Mouse (Mus musculus) kidney, adult 2 months (tissue): Measurements from ENCODE around the gene Lgr5. TPM values are rescaled to one million over a fixed set of nuclear protein-coding genes. Genes with fewer than 3 reads are reported as not detected.

Source experiments
- DNase-seq: peaks from one replicate; pipeline ENCODE4 v3.0.0; 2021
- H3K27ac ChIP-seq: fragments of 200-500 bp; 2 replicates; pipeline ENCODE4 v1.5.1; 2012; ENCODE audit warnings: low read depth, low read length, control low read depth, inconsistent platforms; ENCODE audit not compliant: insufficient read depth
- H3K27me3 ChIP-seq: fragments of 200-500 bp; replicated peaks from 2 replicates; pipeline ENCODE4 v1.6.1; 2012; ENCODE audit warnings: mild to moderate bottlenecking, moderate library complexity, low read length, inconsistent platforms; ENCODE audit not compliant: control insufficient read depth, insufficient read depth
- H3K36me3 ChIP-seq: fragments of 200-500 bp; 2 replicates; pipeline ENCODE4 v1.6.1; 2012; ENCODE audit warnings: mild to moderate bottlenecking, moderate library complexity, low read length, inconsistent platforms; ENCODE audit not compliant: control insufficient read depth, insufficient read depth
- H3K4me1 ChIP-seq: fragments of 200-500 bp; 2 replicates; pipeline ENCODE4 v1.6.1; 2011; ENCODE audit warnings: low read length; ENCODE audit not compliant: control insufficient read depth, insufficient read depth
- H3K4me3 ChIP-seq: fragments of 200-500 bp; 2 replicates; pipeline ENCODE4 v1.5.1; 2011; ENCODE audit warnings: mild to moderate bottlenecking, low read depth, low read length, control low read depth; ENCODE audit not compliant: insufficient read depth
- CTCF ChIP-seq: fragments of 200-500 bp; conservative IDR thresholded peaks from 2 replicates; pipeline ENCODE4 v1.5.1; 2011; ENCODE audit warnings: low read depth, mild to moderate bottlenecking, control low read depth, low read length, moderate library complexity, mixed read lengths; ENCODE audit not compliant: insufficient read depth, insufficient read length
- POLR2A ChIP-seq: fragments of 200-500 bp; IDR thresholded peaks from one replicate; pipeline ENCODE4 v1.6.1; 2011; ENCODE audit warnings: low read depth, low read length, control low read depth
- WGBS: fragments of 180-500 bp; shearing (Covaris S2); methylation state at CpG from one replicate; pipeline ENCODE4 v1.1.7; 2018; 5-methylcytosine and 5-hydroxymethylcytosine counted together
- polyA plus RNA-seq: library from polyadenylated mRNA; depleted of rRNA; stranded (reverse); fragments of >200 nt; gene quantifications from 2 replicates; pipeline ENCODE4 v1.2.3, GENCODE M21; 2012; rRNA removed

Lgr5 gene
- polyA plus RNA-seq, 1 experiment: 0.97 TPM

DNA sequence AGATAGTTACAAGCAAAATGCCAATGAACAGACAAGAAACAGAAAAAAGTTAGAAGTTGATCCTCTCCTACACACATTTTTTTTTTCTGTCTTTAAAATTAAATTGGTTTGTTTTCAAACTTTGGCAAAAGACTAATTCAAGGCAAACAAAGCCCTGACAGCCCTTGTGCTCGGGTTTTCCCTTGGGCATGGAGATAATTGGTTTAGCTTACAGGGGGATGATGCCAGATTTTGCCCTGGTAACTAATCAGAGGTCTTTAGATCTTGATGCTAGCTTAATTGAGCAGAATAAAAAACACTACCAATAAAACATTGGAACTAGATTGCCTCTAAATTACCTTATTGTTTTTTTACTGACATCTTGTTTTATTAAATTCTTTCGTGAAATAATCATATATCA, 162.2 kb downstream of the Lgr5 start:
- Histone ChIP-seq H3K27me3 (no peaks in the 10 kb centered on the region), H3K4me3 (no peak overlapping the region), H3K27ac (no peak overlapping the region), H3K36me3 (peaks cover 6% of the 10 kb centered on the region), H3K4me1 (no peaks in the 10 kb centered on the region)
- DNase-seq: no peak
- no peak for TF ChIP-seq POLR2A
- TF ChIP-seq CTCF: no peak
- WGBS: 72% methylated on average over 2 of the region's 2 CpGs

DNA sequence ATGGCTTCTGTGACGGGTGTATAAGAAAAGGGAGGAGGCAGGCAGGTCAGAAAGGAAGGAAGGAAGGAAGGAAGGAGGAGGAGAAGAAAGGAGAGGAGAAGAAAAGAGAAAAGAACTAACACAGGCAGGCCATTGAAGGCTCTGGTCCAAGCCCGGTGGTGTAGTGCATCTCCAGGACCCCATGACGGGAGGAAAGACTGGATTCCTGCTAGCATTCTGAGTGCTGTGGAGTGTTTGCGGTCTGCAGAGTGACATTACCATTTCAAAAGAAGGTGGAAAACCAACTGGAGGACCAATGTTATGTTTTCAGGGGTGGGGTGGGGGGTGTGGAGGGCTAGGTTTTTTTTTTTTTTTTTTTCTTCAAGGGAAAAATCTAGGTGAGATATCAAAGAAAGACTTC, 165.6 kb downstream of the Lgr5 start:
- TF ChIP-seq CTCF (no peak), POLR2A (no peak)
- H3K27me3 ChIP-seq: no peaks in the 10 kb centered on the region
- no peak overlapping the region for H3K4me3 ChIP-seq
- H3K27ac ChIP-seq: no peak overlapping the region
- DNase-seq: no peak
- no peaks in the 10 kb centered on the region for H3K4me1 ChIP-seq
- WGBS: 83% methylated on average over 4 of the region's 4 CpGs
- H3K36me3 ChIP-seq: peaks cover 2% of the 10 kb centered on the region

DNA sequence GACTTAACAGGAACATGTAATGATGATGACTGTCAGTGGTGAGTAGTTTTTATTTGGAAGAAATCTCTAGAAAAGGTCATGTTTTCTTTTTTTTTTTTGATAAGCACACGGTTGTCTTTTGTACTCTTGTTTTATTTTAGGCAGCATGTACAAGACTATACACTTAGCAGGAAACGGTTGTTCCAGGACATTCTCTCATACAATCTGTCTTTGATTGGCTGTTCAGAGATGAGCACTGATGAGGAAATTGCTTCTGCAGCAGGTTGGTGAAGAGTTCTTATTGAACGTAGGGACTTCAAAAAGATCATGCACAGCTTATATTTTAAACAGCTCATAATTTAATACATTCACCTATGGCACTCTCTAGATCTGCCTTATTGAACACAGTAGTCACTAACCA, 173.5 kb downstream of the Lgr5 start:
- WGBS: 70% methylated on average over 3 of the region's 3 CpGs
- H3K4me1 ChIP-seq: no peaks in the 10 kb centered on the region
- no peak overlapping the region for H3K4me3 ChIP-seq
- no peak for DNase-seq
- peaks cover 12% of the 10 kb centered on the region for H3K36me3 ChIP-seq
- no peak overlapping the region for H3K27ac ChIP-seq
- H3K27me3 ChIP-seq: no peaks in the 10 kb centered on the region
- no peak for TF ChIP-seq CTCF
- no peak for TF ChIP-seq POLR2A

DNA sequence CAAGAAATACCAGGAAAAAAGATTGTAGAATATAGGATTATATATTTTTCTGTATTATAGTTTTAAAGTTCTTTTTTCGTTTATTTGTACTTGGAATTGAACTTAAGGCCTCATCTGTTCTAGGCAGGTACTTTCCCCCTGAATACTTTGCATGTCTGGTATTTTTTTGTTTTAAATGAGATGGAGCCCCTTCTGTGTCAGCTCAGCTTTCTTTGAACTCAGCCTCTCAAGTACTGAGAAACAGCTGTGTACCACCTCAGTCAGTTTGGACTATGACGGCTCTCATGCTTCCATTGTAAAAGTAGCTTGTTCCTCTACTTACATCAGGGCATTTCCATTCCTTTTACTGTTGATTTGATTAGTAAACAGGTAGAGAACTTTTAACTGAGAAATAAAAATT, 174.1 kb downstream of the Lgr5 start:
- TF ChIP-seq CTCF: no peak
- no peak for TF ChIP-seq POLR2A
- Histone ChIP-seq H3K4me1 (no peaks in the 10 kb centered on the region), H3K27ac (no peak overlapping the region), H3K36me3 (peaks cover 14% of the 10 kb centered on the region), H3K27me3 (no peaks in the 10 kb centered on the region), H3K4me3 (no peak overlapping the region)
- 94% methylated on average over 2 of the region's 2 CpGs for WGBS
- no peak for DNase-seq

DNA sequence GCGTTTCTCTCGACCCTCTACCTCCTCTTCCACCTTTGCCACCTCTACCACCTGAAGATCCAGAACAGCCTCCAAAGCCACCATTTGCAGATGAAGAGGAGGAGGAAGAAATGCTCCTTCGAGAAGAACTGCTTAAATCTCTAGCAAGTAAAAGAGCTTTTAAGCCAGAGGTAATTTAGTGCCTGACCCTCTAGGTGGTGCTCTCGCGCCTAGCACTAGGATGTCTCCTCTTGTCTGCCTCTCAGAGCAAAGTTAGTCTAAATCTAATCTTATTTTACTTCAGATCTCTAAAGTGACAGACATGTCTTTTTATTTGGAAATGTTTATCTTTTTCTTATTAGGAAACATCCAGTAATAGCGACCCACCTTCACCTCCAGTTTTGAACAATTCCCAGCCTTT, 181.2 kb downstream of the Lgr5 start:
- no peak overlapping the region for H3K4me3 ChIP-seq
- peak; percentile 49 for DNase-seq
- H3K27me3 ChIP-seq: no peaks in the 10 kb centered on the region
- no peak overlapping the region for H3K27ac ChIP-seq
- 63% methylated on average over 6 of the region's 6 CpGs for WGBS
- peaks cover 19% of the 10 kb centered on the region for H3K36me3 ChIP-seq
- TF ChIP-seq CTCF (peak; percentile 69), POLR2A (no peak)
- no peaks in the 10 kb centered on the region for H3K4me1 ChIP-seq

Other genes starting within 250 kb of the Lgr5 start
- gene Tmem19, start 225.3 kb downstream of the Lgr5 start, polyA plus RNA-seq: 68.5 and 84.0 TPM in 2 replicates
- gene Thap2, start 203.3 kb downstream of the Lgr5 start, polyA plus RNA-seq: 7.4 and 7.6 TPM in 2 replicates
- 15.5 and 18.4 TPM in 2 replicates for gene Zfc3h1, start 202.8 kb downstream of the Lgr5 start, polyA plus RNA-seq
- gene A930009A15Rik, start 17.8 kb downstream of the Lgr5 start, polyA plus RNA-seq: not detected in 2 replicates
- 22.7 and 32.7 TPM in 2 replicates for gene Tspan8, start 229.1 kb upstream of the Lgr5 start, polyA plus RNA-seq